Mouse (Mus musculus) lung, postnatal 25 days (tissue): ENCODE results near the gene Dppa1.
"Not testable (repeated sequence)": the region's sequence is repeated elsewhere in the genome, so short reads cannot be mapped to it uniquely, and the experiment has no call there.

Source experiments
- DNase-seq: peaks from one replicate; pipeline ENCODE4 v3.0.0; 2022; ENCODE audit warnings: low spot score

Dppa1 gene

DNA sequence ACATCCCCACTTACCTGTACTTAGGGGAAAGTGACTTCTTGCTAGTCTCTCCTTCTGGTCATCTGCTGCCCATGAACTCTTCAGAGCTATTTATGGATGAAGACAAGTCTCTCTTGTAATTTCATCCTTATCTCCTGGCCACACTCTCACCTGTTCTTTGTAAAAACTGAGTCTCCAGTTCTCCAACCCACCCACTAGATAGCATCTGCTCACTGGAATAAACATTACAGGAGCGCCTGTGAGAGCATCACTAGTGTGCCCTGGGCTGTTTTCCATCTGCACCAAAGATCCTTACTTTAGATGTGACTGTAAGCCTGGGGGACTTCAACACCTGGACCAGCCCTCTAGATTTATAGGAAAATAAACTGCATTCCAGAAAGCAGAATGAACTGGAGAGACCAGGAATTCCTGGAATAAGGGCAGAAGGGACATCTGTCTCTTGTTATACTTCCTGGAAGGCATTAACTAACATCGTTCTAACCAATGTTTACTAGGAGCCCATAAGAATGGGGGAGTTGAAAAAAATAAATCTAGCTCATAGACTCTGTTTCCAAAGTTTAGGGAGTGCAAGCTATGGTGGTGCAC lies at the start of gene Dppa1:
Gene Dppa1, minus strand, starts transcription at position 51 of the 585 bp plus-strand sequence.
- no peak for DNase-seq

DNA sequence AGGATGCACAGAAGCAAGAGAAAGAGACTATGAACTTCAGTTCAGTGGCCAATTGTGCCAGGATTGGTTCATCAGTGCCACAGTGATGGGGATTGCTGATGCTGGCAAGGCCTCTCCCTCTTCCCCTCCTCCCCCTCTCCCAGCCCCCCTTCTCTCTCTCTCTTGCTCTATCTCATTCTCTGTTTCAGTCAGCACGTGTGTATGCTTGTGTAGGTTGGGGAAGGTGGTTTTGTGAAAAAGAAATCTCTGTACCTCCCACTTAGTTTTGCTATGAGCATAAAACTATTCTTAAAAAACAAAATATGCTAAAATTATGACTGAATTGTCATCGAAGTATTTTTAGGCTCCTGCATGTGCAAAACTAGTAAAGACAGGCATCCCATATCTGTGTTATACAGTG lies 38.9 kb upstream of the Dppa1 start:
- no peak for DNase-seq

DNA sequence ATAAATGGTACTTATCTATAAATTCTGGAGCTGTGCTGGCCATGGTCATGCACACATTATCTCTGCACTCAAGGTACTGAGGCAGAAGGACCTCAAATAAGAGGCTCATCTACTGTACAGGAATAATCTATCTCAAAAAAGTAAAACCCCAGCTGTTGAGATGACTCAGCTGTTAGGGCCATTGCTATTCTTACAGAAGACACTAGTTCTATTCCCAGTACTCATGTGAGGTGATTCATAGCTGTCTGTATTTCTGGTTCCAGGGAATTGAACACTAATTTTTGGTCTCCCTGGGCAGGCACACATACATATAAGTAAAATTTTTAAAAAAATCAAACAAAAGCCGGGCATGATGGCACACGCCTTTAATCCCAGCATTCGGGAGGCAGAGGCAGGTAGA lies 38.0 kb upstream of the Dppa1 start:
- no peak for DNase-seq

DNA sequence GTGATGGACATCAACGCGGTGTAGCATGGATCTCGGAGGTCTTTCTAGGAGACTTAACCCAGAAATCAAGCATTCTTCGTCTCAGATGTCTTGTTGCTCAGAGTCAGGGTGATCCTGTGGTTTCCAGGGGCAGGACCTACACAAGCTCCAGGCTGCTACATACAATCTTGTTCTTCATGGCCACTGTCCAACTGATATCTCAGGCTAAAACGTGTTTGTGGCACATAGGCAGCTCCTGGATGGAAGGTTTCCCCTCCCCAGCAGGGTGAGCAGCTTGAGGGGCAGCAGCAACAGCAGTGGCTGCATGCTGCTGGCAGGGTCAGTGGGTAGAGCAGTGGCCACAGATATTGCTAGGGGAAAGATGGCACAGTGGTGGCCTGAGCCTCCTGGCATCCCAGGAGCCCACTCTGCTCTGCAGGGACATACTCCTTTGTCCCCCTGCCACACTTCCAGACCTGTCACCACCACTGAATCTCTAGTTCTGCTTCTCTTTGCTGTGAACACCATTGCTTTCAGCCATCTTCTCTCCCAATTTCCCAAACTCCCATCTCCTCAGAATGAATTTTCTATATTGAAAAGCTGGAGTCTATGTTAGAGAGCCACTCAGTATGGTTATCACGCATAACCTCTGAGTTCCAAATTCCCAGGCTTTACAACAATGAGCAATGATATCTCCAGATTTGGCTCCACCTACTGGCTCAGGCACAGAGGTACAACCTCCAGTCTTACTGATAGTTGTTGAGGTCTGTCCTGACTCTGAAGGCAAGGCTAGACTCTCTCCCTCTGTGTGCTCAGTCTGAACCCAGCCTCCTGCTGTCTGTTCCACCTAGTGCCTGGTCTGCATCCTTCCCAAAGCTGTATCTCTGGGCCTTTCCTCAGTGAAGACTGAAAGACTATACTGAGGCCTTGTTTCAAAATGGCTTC lies 36.8 kb upstream of the Dppa1 start:
- no peak for DNase-seq

DNA sequence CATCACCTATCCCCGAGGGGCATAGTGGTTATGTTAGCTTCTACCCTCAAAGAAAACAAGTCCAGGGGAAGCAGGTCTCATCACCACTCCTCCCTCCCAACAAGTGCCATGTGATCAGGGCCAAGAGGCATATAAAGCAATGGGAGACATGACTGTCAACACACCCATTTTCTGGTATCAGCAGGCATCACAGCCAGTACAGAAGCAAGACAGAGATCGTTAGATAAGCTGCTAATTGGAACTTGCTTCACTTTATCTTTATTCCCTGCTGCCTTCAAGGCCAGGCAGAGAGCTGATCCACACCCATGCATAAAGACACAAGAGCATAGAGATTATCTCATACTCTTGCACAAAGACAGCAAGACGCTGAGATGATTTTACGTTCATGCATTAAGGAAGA lies 34.2 kb upstream of the Dppa1 start:
- no peak for DNase-seq

DNA sequence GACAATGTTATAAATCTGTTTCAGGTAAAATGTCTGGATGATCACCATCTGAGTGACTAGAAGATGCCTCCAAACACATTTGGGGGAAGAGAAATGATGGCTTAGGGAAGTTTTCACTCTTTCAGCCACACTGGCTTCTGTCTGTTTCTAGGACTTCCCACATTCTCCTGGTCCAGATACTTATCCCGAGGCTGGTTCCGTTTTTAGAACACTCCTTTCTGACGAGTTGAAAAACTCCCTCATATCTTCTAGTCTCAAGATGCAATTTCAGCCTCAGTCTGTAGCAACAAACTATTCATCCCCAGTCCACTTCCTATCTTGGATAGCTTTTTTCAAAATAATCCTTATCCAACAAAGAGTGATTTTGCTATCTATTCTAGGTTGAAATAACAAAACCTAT lies 23.4 kb upstream of the Dppa1 start:
- no peak for DNase-seq

DNA sequence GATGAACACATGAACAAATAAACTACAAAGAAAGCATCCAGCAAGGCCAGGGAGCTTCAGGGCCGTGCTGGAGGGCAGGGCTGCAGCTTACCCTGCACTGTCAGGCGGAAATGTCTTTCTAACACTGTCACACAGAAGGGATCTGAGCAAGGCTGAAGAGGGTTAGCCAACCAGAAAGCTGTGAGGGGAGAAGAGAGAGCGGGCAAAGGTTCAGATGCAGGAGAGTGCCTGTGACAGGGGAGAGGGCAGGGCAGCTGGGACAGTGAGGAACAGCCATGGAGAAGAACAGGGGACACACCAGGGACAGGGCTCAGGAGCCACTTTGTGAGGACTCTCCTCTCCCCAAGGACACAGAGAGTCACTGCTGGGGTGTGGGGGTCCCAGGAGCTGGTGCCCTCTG lies 20.6 kb upstream of the Dppa1 start:
- not testable (repeated sequence) for DNase-seq

DNA sequence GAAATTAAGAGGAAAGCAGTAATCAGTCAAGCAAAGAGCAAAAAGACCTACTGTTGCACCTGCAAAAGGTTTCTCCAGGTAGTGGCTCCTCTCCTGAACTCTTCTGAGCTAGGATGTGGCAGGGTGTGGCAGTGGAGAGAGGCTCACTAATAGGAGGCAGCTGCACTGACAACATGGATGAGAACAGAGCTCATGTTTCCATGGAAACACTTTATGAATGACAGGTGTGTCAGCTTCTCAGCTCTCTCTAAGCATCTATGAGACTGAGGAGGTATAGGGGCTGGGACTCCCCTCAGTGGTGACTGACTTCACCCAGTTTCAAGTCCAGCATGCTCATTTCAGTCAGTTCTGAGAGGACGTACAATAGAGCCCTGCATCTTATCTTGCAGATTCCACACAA lies 15.8 kb upstream of the Dppa1 start:
- DNase-seq: no peak

DNA sequence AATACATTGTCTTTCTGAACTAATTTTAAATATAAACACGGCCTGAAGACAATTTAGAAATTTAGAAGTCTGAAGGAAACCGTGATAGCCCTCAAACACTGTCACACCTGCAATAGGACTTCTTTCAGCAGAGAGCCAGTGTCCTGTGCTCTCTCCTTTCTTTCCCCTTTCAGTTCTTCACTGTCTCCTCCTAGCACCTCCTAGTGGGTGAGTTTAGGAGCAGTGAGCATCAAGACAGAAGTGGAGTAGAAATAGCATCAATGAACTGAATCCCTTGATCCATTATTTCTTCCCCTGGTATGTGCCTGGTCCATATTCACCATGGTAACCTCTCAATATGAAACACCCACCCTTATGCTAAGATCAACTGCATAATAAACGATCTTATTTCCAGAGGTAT lies 7.5 kb upstream of the Dppa1 start:
- no peak for DNase-seq

DNA sequence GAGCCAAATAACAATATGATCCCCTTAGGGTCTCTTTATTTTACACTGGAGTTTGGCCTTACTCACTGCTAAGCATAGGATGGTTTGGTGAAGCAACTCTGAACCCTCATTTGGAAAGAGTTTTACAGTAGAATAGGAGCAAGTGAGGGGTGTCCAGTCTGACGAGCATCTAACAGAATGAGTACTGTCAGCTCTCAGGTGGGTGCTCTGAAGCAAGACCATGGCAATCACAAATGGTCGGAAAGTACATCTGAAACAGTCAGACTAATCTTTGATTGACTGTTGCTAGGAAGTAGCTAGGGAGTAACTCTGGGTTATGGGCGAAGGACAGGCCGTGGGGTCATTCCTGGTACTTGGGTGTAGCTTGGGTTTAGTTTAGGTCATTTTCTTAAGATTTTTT lies 6.5 kb upstream of the Dppa1 start:
- not testable (repeated sequence) for DNase-seq

DNA sequence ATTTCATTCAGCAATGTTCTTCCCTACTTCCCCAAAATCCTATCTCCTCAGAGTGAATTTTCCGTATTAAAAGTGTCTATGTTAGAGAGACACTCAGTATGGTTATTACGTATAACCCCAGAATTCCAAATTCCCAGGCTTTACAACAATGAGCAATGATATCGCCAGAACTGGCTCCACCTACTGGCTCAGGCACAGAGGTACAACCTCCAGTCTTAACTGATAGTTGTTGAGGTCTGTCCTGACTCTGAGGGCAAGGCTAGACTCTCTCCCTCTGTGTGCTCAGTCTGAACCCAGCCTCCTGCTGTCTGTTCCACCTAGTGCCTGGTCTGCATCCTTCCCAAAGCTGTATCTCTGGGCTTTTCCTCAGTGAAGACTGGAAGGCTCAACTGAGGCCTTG lies 2.6 kb upstream of the Dppa1 start:
- DNase-seq: peak; percentile 9

DNA sequence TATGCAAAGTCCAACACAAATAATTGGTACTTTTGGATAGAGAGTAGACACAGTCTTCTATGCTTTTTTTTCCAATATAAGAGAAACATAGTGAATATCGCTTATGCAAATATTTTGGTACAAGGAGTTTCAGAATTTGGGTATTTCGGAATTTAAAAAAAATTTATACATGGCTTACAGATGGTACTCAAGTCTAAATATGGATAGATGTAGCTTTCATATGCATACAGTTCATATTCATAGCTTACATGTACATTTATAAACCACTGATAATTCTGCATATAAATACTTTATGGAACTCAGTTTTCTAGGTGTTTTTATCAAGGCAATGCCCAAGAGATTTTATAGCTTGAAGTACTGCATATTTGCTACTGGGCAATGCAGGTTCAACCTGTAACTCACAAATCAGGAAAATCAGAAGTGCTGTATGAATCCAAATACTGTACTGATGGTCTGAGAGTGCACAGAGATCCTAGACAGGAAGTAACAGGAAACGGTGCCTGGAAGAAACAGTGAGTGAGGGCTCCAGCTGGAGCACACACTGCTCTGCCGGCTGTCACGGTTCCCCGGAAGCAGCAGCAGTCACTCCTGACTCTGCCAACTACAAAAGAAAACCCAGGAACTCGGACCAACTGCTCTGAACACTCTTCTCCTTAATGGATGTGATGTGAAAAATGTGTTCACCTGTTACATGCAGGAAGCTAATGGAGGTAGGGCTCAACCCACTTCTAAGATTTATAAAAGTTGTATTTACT lies 8.5 kb downstream of the Dppa1 start:
- DNase-seq: no peak

DNA sequence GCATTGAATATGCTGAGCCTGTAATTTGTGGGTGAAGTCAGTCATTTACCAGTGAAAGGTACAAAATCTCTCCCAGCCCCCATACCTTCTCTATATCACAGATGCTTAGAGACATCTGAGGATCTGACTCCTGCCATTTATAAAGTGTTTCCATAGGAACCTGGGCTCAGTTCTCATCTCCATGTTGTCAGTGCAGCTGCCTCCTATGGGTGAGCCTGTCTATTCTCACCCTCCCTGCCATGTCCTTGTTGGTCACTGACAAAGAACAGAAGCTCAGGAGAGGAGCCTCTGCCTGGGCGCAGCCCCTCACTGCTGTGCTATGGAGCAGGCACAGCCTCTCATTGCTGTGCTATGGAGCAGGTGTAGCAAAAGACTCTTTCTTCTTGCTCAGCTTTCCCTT lies 9.1 kb downstream of the Dppa1 start:
- no peak for DNase-seq

DNA sequence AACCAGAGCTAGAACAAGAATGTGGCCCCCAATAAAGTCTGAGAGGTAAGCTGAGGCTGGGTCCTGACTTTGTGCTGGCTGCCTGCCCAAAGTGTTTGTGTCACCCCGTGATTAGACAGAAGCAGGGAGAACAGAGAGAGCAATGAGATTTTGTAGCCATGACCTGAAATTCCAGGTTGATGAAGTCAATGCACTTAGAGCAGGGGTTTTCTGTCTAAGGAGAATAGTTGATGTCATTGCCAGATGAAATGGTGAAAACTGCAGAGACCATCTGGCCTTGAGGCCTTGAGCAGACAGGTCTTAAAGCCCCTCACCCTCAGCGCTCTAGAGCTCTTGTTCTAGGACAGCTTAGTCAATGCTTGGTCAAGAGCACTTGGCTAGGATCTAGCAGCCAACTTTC lies 36.6 kb downstream of the Dppa1 start:
- no peak for DNase-seq

DNA sequence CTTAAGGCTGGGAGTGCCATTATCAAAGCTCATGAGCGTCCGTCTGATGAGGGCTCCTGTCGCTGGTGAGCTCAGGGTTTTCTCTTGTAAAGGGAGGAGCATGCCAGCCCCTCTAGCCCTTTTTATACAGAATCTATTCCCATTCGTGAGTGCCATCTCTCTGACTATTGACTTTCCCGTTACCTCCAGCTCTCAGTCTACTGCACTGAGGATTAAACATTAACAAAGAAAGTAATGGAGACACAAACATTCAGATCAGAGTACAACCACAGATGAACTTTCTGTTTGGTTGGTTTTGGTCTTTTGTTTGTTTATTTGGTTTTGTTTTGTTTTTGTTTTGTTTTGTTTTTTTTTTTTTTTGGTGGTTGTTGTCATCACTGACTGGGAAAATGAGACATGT lies 46.3 kb downstream of the Dppa1 start:
- no peak for DNase-seq

DNA sequence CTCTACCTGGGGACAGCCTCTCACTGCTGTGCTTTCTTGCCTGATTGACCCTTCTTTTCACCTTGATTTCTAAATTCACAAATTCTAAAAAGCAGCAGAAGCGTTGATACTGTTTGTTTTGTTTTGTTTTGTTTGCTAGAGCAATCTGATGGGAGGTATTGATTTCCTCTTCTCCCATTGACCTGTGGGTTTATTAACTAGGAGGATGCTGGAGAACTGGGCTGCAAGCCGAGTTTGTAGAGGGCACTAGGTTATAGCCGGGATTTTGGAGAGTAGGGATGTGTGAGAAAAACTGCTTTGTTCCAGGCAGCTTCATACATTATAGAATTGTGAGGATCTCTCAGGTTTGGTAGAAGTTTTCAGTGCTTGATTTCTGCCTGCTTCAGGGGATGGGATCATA lies 48.6 kb downstream of the Dppa1 start:
- DNase-seq: no peak

DNA sequence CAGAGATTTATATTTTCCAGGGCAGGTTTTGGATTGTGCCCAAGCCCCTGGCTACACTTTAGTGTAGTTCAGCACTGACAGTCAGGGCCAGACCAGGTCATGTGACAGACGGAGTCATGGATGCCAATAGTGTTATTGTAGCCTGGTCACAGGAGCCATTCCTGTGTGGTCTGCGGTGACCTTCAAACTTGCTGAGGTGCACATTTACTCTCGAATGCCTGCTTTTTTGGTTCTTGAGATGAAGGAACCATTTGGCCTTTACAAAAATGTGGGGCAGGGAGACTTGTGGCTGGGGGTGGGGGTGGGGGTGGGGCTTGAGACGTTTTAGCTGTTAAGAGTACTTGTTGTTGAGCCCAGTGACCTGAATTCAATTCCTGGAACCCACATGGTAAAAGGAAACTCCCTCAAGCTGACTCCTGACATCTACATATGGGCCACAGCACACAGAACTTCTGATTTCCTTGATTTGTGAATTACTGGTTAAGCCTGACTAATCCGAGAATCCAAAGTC lies 50.2 kb downstream of the Dppa1 start:
- DNase-seq: no peak

DNA sequence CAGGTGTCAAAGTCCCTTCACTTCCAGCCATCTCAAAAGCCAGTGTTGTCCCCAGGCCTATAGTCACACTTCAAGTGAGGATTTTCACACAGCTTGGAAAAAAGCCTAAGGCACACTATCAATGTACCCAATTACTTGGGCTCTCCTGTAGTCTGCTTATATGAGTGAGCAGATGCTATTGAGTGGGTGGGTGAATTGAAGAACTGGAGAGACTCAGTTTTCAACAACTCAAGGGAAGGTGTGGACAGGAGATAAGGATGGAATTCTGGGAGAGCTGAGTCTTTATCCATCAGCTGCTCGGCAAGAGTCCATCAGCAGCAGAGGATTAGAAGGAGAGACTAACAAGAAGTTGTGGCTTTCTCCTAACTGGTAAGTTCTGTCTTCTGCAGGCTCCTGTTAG lies 57.7 kb downstream of the Dppa1 start, which contains the start of gene BC053393:
Gene BC053393, plus strand, starts transcription at position 210 of the 400 bp plus-strand sequence.
- DNase-seq: no peak

DNA sequence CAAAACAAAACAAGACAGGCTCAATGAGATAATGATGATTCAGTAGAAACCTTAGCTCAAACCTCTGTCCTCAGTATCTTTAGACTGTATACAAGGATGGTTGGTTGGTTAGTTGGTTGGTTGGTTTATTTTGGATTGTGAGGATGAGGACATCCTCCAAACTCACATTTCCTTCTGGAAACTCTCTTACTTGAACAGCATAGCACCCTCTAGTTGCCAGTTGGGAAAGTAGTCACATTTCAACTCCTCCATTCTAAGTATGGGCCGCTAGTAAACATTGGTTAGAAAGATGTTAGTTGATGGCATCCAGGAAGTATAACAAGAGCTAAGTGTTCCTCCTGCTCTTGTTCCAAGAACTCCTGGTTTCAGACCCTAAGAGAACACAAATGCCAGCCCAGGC lies 60.0 kb downstream of the Dppa1 start:
- no peak for DNase-seq

DNA sequence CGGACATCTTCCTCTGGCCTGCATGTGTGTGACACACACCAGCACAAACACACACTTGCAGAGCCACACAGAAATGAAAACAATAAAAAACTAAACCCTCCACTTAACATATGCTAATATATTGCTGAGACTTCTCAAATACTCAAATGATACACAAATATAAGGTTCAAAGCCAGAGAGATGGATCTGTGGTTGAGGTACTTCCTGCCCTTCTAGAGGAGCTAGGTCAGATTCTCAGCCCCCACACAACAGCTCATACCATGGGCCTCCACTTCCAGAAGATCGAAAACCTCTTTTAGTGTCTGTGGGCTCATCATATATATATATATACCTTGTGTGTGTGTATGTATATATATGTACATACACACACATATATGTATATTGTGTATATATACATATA lies 63.1 kb downstream of the Dppa1 start:
- no peak for DNase-seq

DNA sequence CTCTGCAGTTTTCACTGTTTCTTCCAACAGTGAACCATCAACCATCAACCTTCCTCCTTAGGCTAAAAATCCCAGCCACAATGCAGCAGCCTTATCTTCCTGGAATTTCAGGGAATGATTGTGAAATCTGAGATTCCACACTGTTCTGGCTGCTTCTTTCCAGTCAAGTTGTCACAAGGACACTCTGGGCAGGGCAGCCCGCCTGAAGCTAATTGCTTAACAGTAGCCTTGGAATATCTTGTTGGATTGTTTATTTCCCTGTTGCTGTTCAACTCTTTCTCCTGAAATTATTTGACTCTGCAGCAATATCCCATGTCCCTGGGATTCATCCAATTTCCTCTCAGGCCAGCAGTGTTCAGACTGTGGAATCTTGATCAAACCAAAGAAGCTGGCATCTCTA lies 64.4 kb downstream of the Dppa1 start:
- DNase-seq: peak; percentile 43

DNA sequence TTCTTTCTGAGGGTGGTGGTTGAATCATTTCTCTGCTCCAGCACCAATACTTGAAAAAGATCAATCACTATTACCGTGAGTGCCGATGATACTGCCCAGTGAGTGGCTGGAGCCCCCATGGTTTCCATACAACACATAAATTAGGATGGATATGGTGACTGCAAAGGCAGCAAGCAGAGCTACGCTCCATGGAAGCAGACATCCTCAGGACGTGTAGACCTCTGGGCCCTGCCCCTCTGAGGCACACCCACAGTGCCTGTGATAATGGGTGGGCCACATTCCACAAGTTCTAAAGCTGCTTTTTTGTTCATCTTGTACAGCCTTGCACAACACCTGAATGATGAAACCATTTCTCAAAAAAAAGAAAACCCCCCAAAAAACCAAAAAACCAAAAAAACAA lies 68.0 kb downstream of the Dppa1 start:
- DNase-seq: no peak
